Mouse (Mus musculus) hindbrain, embryonic 13.5 days (tissue): ENCODE measurements around the gene Tpi1. TPM values are rescaled to one million over a fixed set of nuclear protein-coding genes. Genes with fewer than 3 reads are reported as not detected.

Experiments used
- polyA plus RNA-seq: library from polyadenylated mRNA; unstranded; fragments of >200 nt; fragmentation: Nextera tagmentation; extraction: Ambion mirVana; gene quantifications from 2 replicates; pipeline ENCODE4 v1.2.1, GENCODE M21; 2015

The Tpi1 gene
- polyA plus RNA-seq, 1 experiment from 2014 or later: 374 TPM

Other genes starting within 250 kb of the Tpi1 start
- not detected in 2 replicates for gene C1rb, start 244.0 kb downstream of the Tpi1 start, polyA plus RNA-seq
- 0.06 and 0.16 TPM in 2 replicates for gene C1s2, start 178.2 kb downstream of the Tpi1 start, polyA plus RNA-seq
- gene Lpcat3, start 151.3 kb downstream of the Tpi1 start, polyA plus RNA-seq: 38.5 and 52.2 TPM in 2 replicates
- gene Emg1, start 102.1 kb downstream of the Tpi1 start, polyA plus RNA-seq: 111 and 118 TPM in 2 replicates
- 254 and 257 TPM in 2 replicates for gene Phb2, start 102.0 kb downstream of the Tpi1 start, polyA plus RNA-seq
- 5.0 and 5.9 TPM in 2 replicates for gene Ptpn6, start 75.6 kb downstream of the Tpi1 start, polyA plus RNA-seq
- gene Grcc10, start 72.9 kb downstream of the Tpi1 start, polyA plus RNA-seq: 670 and 677 TPM in 2 replicates
- not detected in 2 replicates for gene Gm45234, start 58.3 kb downstream of the Tpi1 start, polyA plus RNA-seq
- 21.6 and 22.7 TPM in 2 replicates for gene Atn1, start 57.8 kb downstream of the Tpi1 start, polyA plus RNA-seq
- 53.2 and 58.7 TPM in 2 replicates for gene Eno2, start 44.6 kb downstream of the Tpi1 start, polyA plus RNA-seq
- gene Lrrc23, start 34.6 kb downstream of the Tpi1 start, polyA plus RNA-seq: 4.0 and 6.3 TPM in 2 replicates
- gene Spsb2, start 5.6 kb downstream of the Tpi1 start, polyA plus RNA-seq: 7.8 and 8.4 TPM in 2 replicates
- gene Usp5, start 15.2 kb upstream of the Tpi1 start, polyA plus RNA-seq: 189 and 200 TPM in 2 replicates
- 42.6 and 51.2 TPM in 2 replicates for gene Cdca3, start 15.3 kb upstream of the Tpi1 start, polyA plus RNA-seq
- 0.78 and 1.3 TPM in 2 replicates for gene Gnb3, start 26.0 kb upstream of the Tpi1 start, polyA plus RNA-seq
- 16.4 and 19.1 TPM in 2 replicates for gene P3h3, start 43.5 kb upstream of the Tpi1 start, polyA plus RNA-seq
- 21.3 and 22.5 TPM in 2 replicates for gene Gpr162, start 49.7 kb upstream of the Tpi1 start, polyA plus RNA-seq
- 0.14 and 0.19 TPM in 2 replicates for gene Cd4, start 73.9 kb upstream of the Tpi1 start, polyA plus RNA-seq
- 2.4 and 2.6 TPM in 2 replicates for gene Lag3, start 97.4 kb upstream of the Tpi1 start, polyA plus RNA-seq
- gene Ptms, start 105.8 kb upstream of the Tpi1 start, polyA plus RNA-seq: 744 and 801 TPM in 2 replicates
- 481 and 505 TPM in 2 replicates for gene Mlf2, start 117.1 kb upstream of the Tpi1 start, polyA plus RNA-seq
- gene Cops7a, start 151.2 kb upstream of the Tpi1 start, polyA plus RNA-seq: 89.3 and 94.5 TPM in 2 replicates
- gene Pianp, start 182.4 kb upstream of the Tpi1 start, polyA plus RNA-seq: 29.3 and 31.6 TPM in 2 replicates
- 17.7 and 20.4 TPM in 2 replicates for gene Zfp384, start 194.8 kb upstream of the Tpi1 start, polyA plus RNA-seq
- 168 and 175 TPM in 2 replicates for gene Ing4, start 225.5 kb upstream of the Tpi1 start, polyA plus RNA-seq
- 17.5 and 19.7 TPM in 2 replicates for gene Acrbp, start 235.4 kb upstream of the Tpi1 start, polyA plus RNA-seq